Mouse (Mus musculus): Measurements from ENCODE around the gene Cuedc2.

Cuedc2 gene

DNA sequence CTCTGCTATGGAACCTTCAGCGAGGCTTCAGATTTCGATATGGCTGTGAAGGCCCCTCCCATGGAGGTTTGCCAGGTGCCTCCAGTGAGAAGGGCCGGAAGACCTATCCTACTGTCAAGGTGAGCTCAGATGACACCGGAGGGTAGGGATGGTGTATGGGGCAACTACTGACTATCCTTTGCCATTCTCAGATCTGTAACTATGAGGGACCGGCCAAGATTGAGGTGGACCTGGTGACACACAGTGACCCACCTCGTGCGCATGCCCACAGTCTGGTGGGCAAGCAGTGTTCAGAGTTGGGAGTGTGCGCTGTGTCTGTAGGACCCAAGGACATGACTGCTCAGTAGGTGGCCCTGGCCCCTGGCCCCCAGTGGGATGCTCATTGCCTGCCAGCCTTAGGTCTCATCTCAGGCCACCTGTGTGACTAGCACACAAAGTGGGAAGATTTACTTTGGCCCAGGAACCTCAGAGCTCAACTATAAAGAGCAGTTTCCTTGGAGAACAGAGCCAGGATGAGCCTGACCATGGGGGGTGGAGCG is 31.7 kb downstream of the Cuedc2 start:
- in situ Hi-C loops (cut with MseI, MboI), result no loop called here

DNA sequence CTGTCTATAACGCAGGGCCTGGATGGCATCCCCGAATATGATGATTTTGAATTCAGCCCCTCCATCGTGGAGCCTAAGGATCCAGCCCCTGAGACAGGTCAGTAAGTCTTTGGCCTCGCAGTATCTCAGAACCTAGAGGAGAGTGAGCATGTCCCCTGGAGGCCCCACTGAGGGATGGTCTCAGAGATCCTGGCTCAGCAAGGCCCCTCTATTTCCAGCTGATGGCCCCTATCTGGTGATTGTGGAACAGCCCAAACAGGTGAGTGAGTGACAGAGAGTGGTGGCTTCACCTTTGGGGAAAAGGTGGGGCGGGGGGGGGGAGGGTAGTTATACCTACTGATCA is 32.3 kb downstream of the Cuedc2 start:
- in situ Hi-C loops (cut with MseI, MboI), result no loop called here

- in situ Hi-C loops (cut with MseI, MboI), result no loop called here
Measured at GRCm38 (mm10) chr19:46305432-46306267, 32.9 kb downstream of the Cuedc2 start.

- in situ Hi-C loops (cut with MseI, MboI), result no loop called here
Measured at GRCm38 (mm10) chr19:46304908-46305333, 33.6 kb downstream of the Cuedc2 start.

GRCm38 (mm10) chr19:46304216-46304841 is 34.2 kb downstream of the Cuedc2 start, which contains the start of gene Nfkb2:
Nfkb2 (plus strand) TSS chr19:46304320.
- in situ Hi-C loops (cut with MseI, MboI), result no loop called here

DNA sequence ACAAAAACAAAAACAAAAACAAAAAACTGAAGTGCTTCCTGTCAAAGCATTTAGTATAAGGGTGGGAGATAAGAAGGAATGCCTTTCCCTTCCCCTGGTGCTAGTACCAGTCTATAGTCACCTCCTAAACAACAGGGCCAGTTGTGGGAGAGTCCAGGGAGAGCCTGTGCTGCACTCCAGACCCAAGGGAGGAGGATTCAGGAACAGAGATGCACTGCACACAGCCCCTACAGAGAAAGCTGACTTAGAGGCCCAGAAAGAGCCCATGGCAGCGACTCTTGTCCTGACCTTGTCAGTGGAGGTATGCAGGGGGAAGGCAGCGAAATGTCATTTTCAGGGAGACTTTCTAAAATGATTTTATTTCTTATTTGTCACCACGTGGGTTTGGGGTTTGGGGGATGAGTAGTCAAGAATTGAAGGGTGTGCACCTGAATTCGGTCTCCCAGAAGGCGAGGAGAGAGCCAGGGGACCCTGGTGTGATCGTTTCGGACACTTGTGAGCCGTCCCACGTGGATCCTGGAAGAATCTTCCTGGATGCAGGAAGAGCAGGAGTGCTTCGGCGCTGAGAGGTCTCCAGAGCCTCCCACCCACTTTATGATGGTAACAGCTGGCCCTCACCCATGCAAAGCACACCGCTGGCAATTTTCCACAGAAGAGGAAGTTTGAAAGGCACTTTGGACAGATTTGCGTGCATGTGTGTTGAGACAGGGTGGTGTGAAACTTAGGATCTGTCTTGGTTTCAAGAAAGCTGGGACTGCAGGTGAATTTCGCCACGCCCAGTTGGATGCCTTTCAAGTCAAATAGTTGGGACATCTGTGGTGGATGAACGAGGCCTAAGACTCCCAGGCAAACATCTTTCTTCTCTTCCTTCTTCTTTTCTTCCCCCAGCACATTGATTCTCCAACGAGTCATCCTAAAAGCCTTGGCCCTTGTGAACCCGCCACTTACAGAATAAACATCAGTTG is 35.0 kb downstream of the Cuedc2 start:
- in situ Hi-C loops (cut with MseI, MboI), result no loop called here

GRCm38 (mm10) chr19:46302551-46302950 is 36.0 kb downstream of the Cuedc2 start:
- in situ Hi-C loops (cut with MseI, MboI), result no loop called here

- in situ Hi-C loops (cut with MseI, MboI), result no loop called here
Measured at GRCm38 (mm10) chr19:46300294-46301045, 38.0 kb downstream of the Cuedc2 start.

- in situ Hi-C loops (cut with MseI, MboI), result no loop called here
Measured at GRCm38 (mm10) chr19:46296938-46297337, 41.6 kb downstream of the Cuedc2 start.

DNA sequence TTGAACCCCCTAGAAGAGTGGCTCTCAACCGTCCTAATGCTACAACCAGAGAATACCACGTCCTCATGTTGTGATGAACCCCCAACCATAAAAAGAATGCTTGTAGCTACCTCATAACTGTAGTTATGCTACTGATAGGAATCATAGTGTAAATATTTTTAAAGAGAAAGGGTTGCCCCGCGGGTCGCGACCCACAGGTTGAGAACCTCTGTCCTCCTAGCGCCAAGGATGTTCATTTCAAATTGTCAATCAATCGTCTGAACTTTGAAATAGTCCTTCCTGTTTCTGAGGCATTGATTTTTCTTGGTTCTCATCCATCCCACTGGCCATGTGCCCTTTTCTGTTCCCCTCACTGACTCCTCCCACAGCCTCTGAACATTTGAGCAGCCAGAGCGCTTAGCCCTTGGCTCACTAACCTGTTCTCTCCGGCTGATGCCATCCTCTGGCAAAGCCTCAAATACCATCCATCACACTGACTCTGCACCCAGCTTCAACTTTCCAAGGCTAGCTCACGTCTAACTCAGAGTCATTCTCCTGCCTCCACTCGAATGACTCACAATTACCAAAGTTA is 47.9 kb downstream of the Cuedc2 start:
- in situ Hi-C loops (cut with MseI, MboI), result no loop called here

GRCm38 (mm10) chr19:46287566-46287965 is 50.9 kb downstream of the Cuedc2 start:
- in situ Hi-C loops (cut with MseI, MboI), result no loop called here

GRCm38 (mm10) chr19:46286926-46287325 is 51.6 kb downstream of the Cuedc2 start:
- in situ Hi-C loops (cut with MseI, MboI), result no loop called here

GRCm38 (mm10) chr19:46286047-46286446 is 52.5 kb downstream of the Cuedc2 start:
- in situ Hi-C loops (cut with MseI, MboI), result no loop called here

DNA sequence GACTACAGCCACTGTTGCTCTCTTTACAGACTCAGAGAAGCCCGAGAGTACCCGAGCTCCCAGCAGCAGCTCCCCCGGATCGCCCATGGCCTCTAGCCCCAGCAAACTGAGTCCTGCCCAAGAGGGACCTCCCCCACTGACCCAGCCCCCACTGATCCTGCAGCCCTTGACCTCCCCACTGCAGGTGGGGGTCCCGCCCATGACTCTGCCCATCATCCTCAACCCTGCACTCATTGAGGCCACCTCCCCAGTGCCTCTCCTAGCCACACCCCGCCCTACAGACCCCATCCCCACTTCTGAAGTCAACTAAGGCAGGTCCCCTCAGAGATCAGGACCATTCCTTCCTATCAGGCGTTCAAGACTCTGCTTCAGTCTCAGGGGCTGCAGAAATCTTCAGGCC is 52.9 kb downstream of the Cuedc2 start:
- in situ Hi-C loops (cut with MseI, MboI), result no loop called here

DNA sequence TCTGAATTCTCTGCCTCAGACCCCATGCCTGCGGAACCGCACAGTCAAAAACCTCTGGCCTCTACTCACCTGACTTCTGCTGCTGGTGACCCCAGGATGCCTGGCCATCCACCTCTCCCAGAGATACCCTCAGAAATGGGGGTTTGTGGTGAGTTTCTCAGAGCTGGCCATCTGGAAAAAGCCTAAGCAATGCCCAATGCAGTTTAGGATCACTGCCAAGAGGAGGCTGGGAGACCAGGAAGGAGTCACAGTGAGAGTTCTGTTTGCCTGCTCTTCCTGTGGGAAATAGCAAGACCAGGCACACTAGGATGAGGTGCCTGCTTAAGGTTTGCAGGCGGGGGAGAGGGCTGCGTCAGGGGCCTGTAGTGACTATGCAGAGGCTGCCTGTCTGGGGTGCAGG is 53.8 kb downstream of the Cuedc2 start:
- in situ Hi-C loops (cut with MseI, MboI), result no loop called here

- in situ Hi-C loops (cut with MseI, MboI), result no loop called here
Measured at GRCm38 (mm10) chr19:46282081-46282849, 56.2 kb downstream of the Cuedc2 start.

All from mouse trophoblast stem cell (cell line).